Mouse (Mus musculus): Measurements from ENCODE around the gene Hdac5. TPM values are rescaled to one million over a fixed set of nuclear protein-coding genes. Genes with fewer than 3 reads are reported as not detected.
A peak's percentile ranks its signal among the peaks of the same experiment; 100 is the strongest.
"Not testable (repeated sequence)": the region's sequence is repeated elsewhere in the genome, so short reads cannot be mapped to it uniquely, and the experiment has no call there.

The Hdac5 gene
- polyA plus RNA-seq, 1 experiment = 194 TPM

- Histone ChIP-seq H3K4me1 (ENCODE audit: control insufficient read depth, insufficient read depth, low read length) (peaks cover 8% of the 10 kb centered on the region; the same call in 1 of the 2 replicates), H3K27ac (ENCODE audit: insufficient read depth, low read length) (no peak overlapping the region), H3K4me3 (replicated peaks; ENCODE audit: insufficient read depth, low read depth, low read length) (no peak overlapping the region), H3K27me3 (ENCODE audit: control insufficient read depth, insufficient read depth, low read length) (no peaks in the 10 kb centered on the region)
- WGBS = 10% methylated on average over 5 of the region's 5 CpGs
- peak; percentile 83 to 91 for DNase-seq
- TF ChIP-seq POLR2A (IDR thresholded peaks at IDR 0.05; ENCODE audit: borderline replicate concordance, insufficient read depth, low read length) (no peak), CTCF (IDR thresholded peaks at IDR 0.05; ENCODE audit: borderline replicate concordance, insufficient read depth, low read depth, low read length) (no peak)
Observed at GRCm38 (mm10) chr11:102159781-102160180, 70.2 kb downstream of the Hdac5 start.

- not testable (repeated sequence) for H3K27me3 ChIP-seq (ENCODE audit: control insufficient read depth, insufficient read depth, low read length); H3K4me3 ChIP-seq (replicated peaks; ENCODE audit: insufficient read depth, low read depth, low read length); H3K27ac ChIP-seq (ENCODE audit: insufficient read depth, low read length); DNase-seq; H3K4me1 ChIP-seq (ENCODE audit: control insufficient read depth, insufficient read depth, low read length)
- WGBS = 92% methylated on average over 2 of the region's 2 CpGs
Observed at GRCm38 (mm10) chr11:102158024-102158423, 71.9 kb downstream of the Hdac5 start.

GRCm38 (mm10) chr11:102156786-102157089 lies 73.2 kb downstream of the Hdac5 start:
- 8% methylated on average over 1 of the region's 1 CpGs for WGBS

GRCm38 (mm10) chr11:102156039-102156785 lies 73.8 kb downstream of the Hdac5 start, which contains the start of gene Tmem101:
Tmem101 (minus strand) TSS chr11:102156404.
- TF ChIP-seq POLR2A (IDR thresholded peaks at IDR 0.05; ENCODE audit: borderline replicate concordance, insufficient read depth, low read length) (peak; percentile 70; the same call in 1 of the 2 replicates), CTCF (IDR thresholded peaks at IDR 0.05; ENCODE audit: borderline replicate concordance, insufficient read depth, low read depth, low read length) (no peak; the same call in 1 of the 2 replicates)
- Histone ChIP-seq H3K27me3 (ENCODE audit: control insufficient read depth, insufficient read depth, low read length) (no peaks in the 10 kb centered on the region), H3K4me3 (replicated peaks; ENCODE audit: insufficient read depth, low read depth, low read length) (peak within 1 kb of the TSS; percentile 94), H3K27ac (ENCODE audit: insufficient read depth, low read length) (peak within 1 kb of the TSS; percentile 52; the same call in 1 of the 2 replicates), H3K4me1 (ENCODE audit: control insufficient read depth, insufficient read depth, low read length) (peaks cover 8% of the 10 kb centered on the region; the same call in 1 of the 2 replicates)
- peak; percentile 88 to 90 for DNase-seq
- WGBS = under 1% methylated on average over 37 of the region's 37 CpGs

More at GRCm38 (mm10) chr11:102156786-102157089, 73.2 kb downstream of the Hdac5 start:
- H3K27ac ChIP-seq (ENCODE audit: insufficient read depth, low read length) = no peak overlapping the region
- H3K4me3 ChIP-seq (replicated peaks; ENCODE audit: insufficient read depth, low read depth, low read length) = no peak overlapping the region
- no peaks in the 10 kb centered on the region for H3K27me3 ChIP-seq (ENCODE audit: control insufficient read depth, insufficient read depth, low read length)
- no peak for DNase-seq
- TF ChIP-seq POLR2A (IDR thresholded peaks at IDR 0.05; ENCODE audit: borderline replicate concordance, insufficient read depth, low read length) (no peak), CTCF (IDR thresholded peaks at IDR 0.05; ENCODE audit: borderline replicate concordance, insufficient read depth, low read depth, low read length) (no peak)
- H3K4me1 ChIP-seq (ENCODE audit: control insufficient read depth, insufficient read depth, low read length) = peaks cover 8% of the 10 kb centered on the region; the same call in 1 of the 2 replicates

- DNase-seq = no peak
- WGBS = 15% methylated on average over 34 of the region's 34 CpGs
- H3K27ac ChIP-seq (ENCODE audit: insufficient read depth, low read length) = no peak overlapping the region
- H3K4me3 ChIP-seq (replicated peaks; ENCODE audit: insufficient read depth, low read depth, low read length) = no peak overlapping the region
- TF ChIP-seq POLR2A (IDR thresholded peaks at IDR 0.05; ENCODE audit: borderline replicate concordance, insufficient read depth, low read length) = no peak
- no peak for TF ChIP-seq CTCF (IDR thresholded peaks at IDR 0.05; ENCODE audit: borderline replicate concordance, insufficient read depth, low read depth, low read length)
- peaks cover 3% of the 10 kb centered on the region; the same call in 1 of the 2 replicates for H3K27me3 ChIP-seq (ENCODE audit: control insufficient read depth, insufficient read depth, low read length)
- H3K4me1 ChIP-seq (ENCODE audit: control insufficient read depth, insufficient read depth, low read length) = no peaks in the 10 kb centered on the region
Observed at GRCm38 (mm10) chr11:102147213-102147989, 82.6 kb downstream of the Hdac5 start.

GRCm38 (mm10) chr11:102146531-102146930 lies 83.4 kb downstream of the Hdac5 start:
- no peaks in the 10 kb centered on the region for H3K4me1 ChIP-seq (ENCODE audit: control insufficient read depth, insufficient read depth, low read length)
- TF ChIP-seq CTCF (IDR thresholded peaks at IDR 0.05; ENCODE audit: borderline replicate concordance, insufficient read depth, low read depth, low read length) = no peak
- no peak for TF ChIP-seq POLR2A (IDR thresholded peaks at IDR 0.05; ENCODE audit: borderline replicate concordance, insufficient read depth, low read length)
- no peak overlapping the region for H3K27ac ChIP-seq (ENCODE audit: insufficient read depth, low read length)
- H3K27me3 ChIP-seq (ENCODE audit: control insufficient read depth, insufficient read depth, low read length) = peaks cover 3% of the 10 kb centered on the region; the same call in 1 of the 2 replicates
- no peak for DNase-seq
- 6% methylated on average over 17 of the region's 17 CpGs for WGBS
- no peak overlapping the region for H3K4me3 ChIP-seq (replicated peaks; ENCODE audit: insufficient read depth, low read depth, low read length)

- TF ChIP-seq POLR2A (IDR thresholded peaks at IDR 0.05; ENCODE audit: borderline replicate concordance, insufficient read depth, low read length) = no peak
- TF ChIP-seq CTCF (IDR thresholded peaks at IDR 0.05; ENCODE audit: borderline replicate concordance, insufficient read depth, low read depth, low read length) = no peak
- H3K4me3 ChIP-seq (replicated peaks; ENCODE audit: insufficient read depth, low read depth, low read length) = no peak overlapping the region
- no peak for DNase-seq
- WGBS = 11% methylated on average over 16 of the region's 16 CpGs
- no peak overlapping the region for H3K27ac ChIP-seq (ENCODE audit: insufficient read depth, low read length)
- peaks cover 3% of the 10 kb centered on the region; the same call in 1 of the 2 replicates for H3K27me3 ChIP-seq (ENCODE audit: control insufficient read depth, insufficient read depth, low read length)
- no peaks in the 10 kb centered on the region for H3K4me1 ChIP-seq (ENCODE audit: control insufficient read depth, insufficient read depth, low read length)
Observed at GRCm38 (mm10) chr11:102146005-102146404, 84.0 kb downstream of the Hdac5 start.

Measured in cerebellum, adult 2 months (tissue).